ENCODE assay signal across 9 mouse cellular contexts in the genomic region with DNA sequence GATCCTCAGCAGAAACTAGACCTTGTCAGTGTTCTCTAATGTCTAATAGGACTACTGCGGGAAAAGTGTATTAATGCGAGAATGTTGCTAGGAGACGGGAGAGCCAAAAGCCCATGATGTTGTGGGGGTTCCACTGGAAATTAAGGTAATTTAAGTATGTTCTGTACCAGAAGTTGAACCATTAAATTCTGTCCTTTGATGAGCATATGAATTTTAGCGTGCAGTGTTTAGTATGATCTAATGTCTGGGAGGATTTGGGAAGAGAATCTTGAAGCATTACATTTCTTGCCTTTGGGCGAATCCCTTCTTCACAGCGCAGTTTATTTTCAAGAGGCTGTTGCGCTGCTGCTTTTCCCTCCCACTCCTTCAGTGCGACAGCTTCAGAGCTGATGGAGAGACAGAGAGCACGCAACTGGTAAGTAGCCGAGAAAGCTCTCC.
DNase-seq lines count a peak whose midpoint lies in the region; ATAC-seq and TF ChIP-seq lines count a peak whose summit lies in the region.
"Had no signal": no experiment of that assay in that cellular context is flagged by ENCODE, and none has a peak within 500 bp of the region (broad histone marks: within the 10 kb centered on the region; RNA-seq: fewer than 3 reads in every experiment).

No protein-coding gene starts in this region.

- WGBS in kidney, postnatal 0 days = 29% methylated on average over 10 of the region's 10 CpGs
- WGBS in kidney, embryonic 14.5 days = 41% methylated on average over 10 of the region's 10 CpGs

- H3K4me2 ChIP-seq in kidney, postnatal 0 days (ENCODE audit: low read length) = no peak overlapping the region
- no peak overlapping the region for H3K4me2 ChIP-seq in kidney, embryonic 14.5 days (replicated peaks; ENCODE audit: low read depth, low read length)

- no peak for ATAC-seq in kidney, postnatal 0 days (replicated peaks; ENCODE audit: low FRiP score, low read depth)
- no peak for ATAC-seq in kidney, embryonic 14.5 days (ENCODE audit: low FRiP score, low TSS enrichment)

- H3K27ac ChIP-seq in kidney, postnatal 0 days = no peak overlapping the region
- H3K27ac ChIP-seq in kidney, embryonic 14.5 days (ENCODE audit: low read depth, low read length) = no peak overlapping the region

- H3K36me3 ChIP-seq in kidney, postnatal 0 days (ENCODE audit: insufficient read depth, low read length) = no peaks in the 10 kb centered on the region
- H3K36me3 ChIP-seq in kidney, embryonic 14.5 days (ENCODE audit: control insufficient read depth, insufficient read depth, low read length) = no peaks in the 10 kb centered on the region

- no peak overlapping the region for H3K9ac ChIP-seq in kidney, postnatal 0 days (ENCODE audit: low read depth, low read length)
- no peak overlapping the region for H3K9ac ChIP-seq in kidney, embryonic 14.5 days (ENCODE audit: low read depth, low read length)

- peak; percentile 1 for DNase-seq in kidney, postnatal 0 days (ENCODE audit: low spot score)
- peak; percentile 8 to 23 for DNase-seq in frontal cortex, postnatal 25 days (ENCODE audit: low spot score in 2 of 2)
- peak; percentile 22 to 26 for DNase-seq in left cerebral cortex, postnatal 36 days (ENCODE audit: low spot score in 2 of 2)
- DNase-seq in retina, postnatal 7 days (ENCODE audit: low read depth, low spot score) = peak; percentile 11
- DNase-seq in thymus, postnatal 25 days = no peak
- no peak for DNase-seq in lung, adult 18-20 months
- DNase-seq in kidney, postnatal 10 days = no peak

- no peak overlapping the region for H3K4me3 ChIP-seq in kidney, postnatal 0 days (replicated peaks; ENCODE audit: low read depth, low read length)
- H3K4me3 ChIP-seq in kidney, embryonic 14.5 days (ENCODE audit: low read length) = no peak overlapping the region

- H3K9me3 ChIP-seq in kidney, postnatal 0 days (replicated peaks; ENCODE audit: low read length) = no peaks in the 10 kb centered on the region
- no peaks in the 10 kb centered on the region for H3K9me3 ChIP-seq in kidney, embryonic 14.5 days (ENCODE audit: control insufficient read depth, low read length)

- H3K27me3 ChIP-seq in kidney, postnatal 0 days (ENCODE audit: insufficient read depth, low read length) = no peaks in the 10 kb centered on the region
- no peaks in the 10 kb centered on the region for H3K27me3 ChIP-seq in kidney, embryonic 14.5 days (ENCODE audit: control insufficient read depth, insufficient read depth, low read length)
- H3K27me3 ChIP-seq: CH12.LX had no signal

- no peaks in the 10 kb centered on the region for H3K4me1 ChIP-seq in kidney, postnatal 0 days (replicated peaks; ENCODE audit: insufficient read depth, low read length)
- H3K4me1 ChIP-seq in kidney, embryonic 14.5 days (ENCODE audit: control insufficient read depth, insufficient read depth, low read length) = no peaks in the 10 kb centered on the region

- intact Hi-C loops in left cerebral cortex, postnatal 36 days (cut with DNase I) = no loop called here

- no peak for TF ChIP-seq CTCF in kidney, postnatal 0 days (IDR thresholded peaks at IDR 0.05; ENCODE audit: low read depth)

Comparison
In these comparisons a context has a peak if more than half of its experiments do, and no peak if none do; other contexts are left out.
1. DNase-seq: peak in kidney, postnatal 0 days (single experiment), frontal cortex, postnatal 25 days (2 of 2), left cerebral cortex, postnatal 36 days (2 of 2) and retina, postnatal 7 days (single experiment); none in thymus, postnatal 25 days (single experiment), lung, adult 18-20 months (0 of 2) and kidney, postnatal 10 days (single experiment).